47 mouse cellular contexts compared by ENCODE assay signal in the genomic region with DNA sequence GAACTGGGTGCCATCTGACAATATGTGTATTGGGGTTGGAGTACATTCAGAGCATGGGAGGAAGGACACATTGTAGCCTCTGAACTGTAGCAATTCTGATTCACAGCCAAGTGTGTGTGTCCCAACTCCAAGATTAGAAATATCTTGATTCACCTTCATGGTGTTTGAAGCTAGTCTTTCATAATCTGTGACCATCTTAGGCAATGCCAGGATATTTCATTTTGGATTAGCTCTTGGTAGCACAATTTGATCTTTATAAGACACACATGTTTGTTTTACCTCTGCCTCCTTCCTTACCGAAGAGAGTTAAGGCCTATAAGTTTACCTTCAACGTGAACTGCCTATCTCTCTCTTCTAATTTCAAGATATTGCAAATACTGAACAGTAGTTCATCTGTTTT. TPM values are rescaled to one million over a fixed set of nuclear protein-coding genes. Genes with fewer than 3 reads are reported as not detected.
"Had no signal": no experiment of that assay in that cellular context is flagged by ENCODE, and none has a peak within 500 bp of the region (broad histone marks: within the 10 kb centered on the region; RNA-seq: fewer than 3 reads in every experiment).

No protein-coding gene starts in this region.

- DNase-seq: left cerebral cortex, postnatal 4 days; liver; liver, embryonic 13.5 days; liver, postnatal 0 days; lung, adult 18-20 months; lung, adult 2 months; lung, embryonic 14.5 days; lung, postnatal 10 days; lung, postnatal 14 days; lung, postnatal 36 days; lung, postnatal 4 days; midbrain, embryonic 14.5 days had no signal

- ATAC-seq: liver, embryonic 12.5 days; liver, postnatal 0 days; midbrain, embryonic 13.5 days; midbrain, embryonic 15.5 days; midbrain, embryonic 16.5 days had no signal

- H3K27ac ChIP-seq: limb, embryonic 10.5 days; limb, embryonic 12.5 days; limb, embryonic 13.5 days; limb, embryonic 15.5 days; liver, embryonic 12.5 days; liver, embryonic 13.5 days; liver, embryonic 14.5 days; liver, embryonic 15.5 days; lung, embryonic 15.5 days; macrophage; midbrain, embryonic 10.5 days; midbrain, embryonic 12.5 days; midbrain, embryonic 13.5 days; midbrain, embryonic 15.5 days; neural tube, embryonic 12.5 days had no signal

- H3K4me1 ChIP-seq: limb, embryonic 10.5 days; limb, embryonic 12.5 days; limb, embryonic 13.5 days; limb, embryonic 15.5 days; liver, embryonic 12.5 days; liver, embryonic 13.5 days; liver, embryonic 15.5 days; lung, embryonic 15.5 days; megakaryocyte, embryonic 14.5 days; midbrain, embryonic 10.5 days; midbrain, embryonic 12.5 days; midbrain, embryonic 13.5 days; midbrain, embryonic 15.5 days; neural tube, embryonic 12.5 days had no signal

- H3K9me3 ChIP-seq: limb, embryonic 15.5 days; liver, embryonic 13.5 days; liver, embryonic 15.5 days; lung, embryonic 15.5 days; megakaryocyte, embryonic 14.5 days had no signal

- H3K27me3 ChIP-seq: limb, embryonic 12.5 days; limb, embryonic 13.5 days; limb, embryonic 15.5 days; liver, embryonic 12.5 days; liver, embryonic 13.5 days; liver, embryonic 15.5 days; lung, embryonic 15.5 days; megakaryocyte, embryonic 14.5 days; midbrain, embryonic 12.5 days; midbrain, embryonic 13.5 days; midbrain, embryonic 15.5 days; neural tube, embryonic 12.5 days had no signal

- H3K4me2 ChIP-seq: limb, embryonic 12.5 days; limb, embryonic 13.5 days; limb, embryonic 15.5 days; liver, embryonic 11.5 days; liver, embryonic 12.5 days; liver, embryonic 13.5 days; liver, embryonic 15.5 days; lung, embryonic 14.5 days; lung, embryonic 15.5 days; midbrain, embryonic 11.5 days; midbrain, embryonic 12.5 days; midbrain, embryonic 13.5 days; midbrain, embryonic 15.5 days; neural tube, embryonic 12.5 days had no signal

- H3K9ac ChIP-seq: limb, embryonic 12.5 days; limb, embryonic 13.5 days; limb, embryonic 15.5 days; liver, embryonic 12.5 days; liver, embryonic 13.5 days; liver, embryonic 14.5 days; liver, embryonic 15.5 days; liver, postnatal 0 days; lung, embryonic 14.5 days; lung, embryonic 15.5 days; midbrain, embryonic 12.5 days; midbrain, embryonic 13.5 days; midbrain, embryonic 15.5 days; neural tube, embryonic 12.5 days had no signal

- H3K36me3 ChIP-seq: limb, embryonic 10.5 days; limb, embryonic 12.5 days; limb, embryonic 13.5 days; limb, embryonic 15.5 days; liver, embryonic 12.5 days; liver, embryonic 13.5 days; liver, embryonic 15.5 days; lung, embryonic 15.5 days; midbrain, embryonic 10.5 days; midbrain, embryonic 12.5 days; midbrain, embryonic 13.5 days; midbrain, embryonic 15.5 days; neural tube, embryonic 12.5 days had no signal

- H3K4me3 ChIP-seq: limb, embryonic 10.5 days; limb, embryonic 12.5 days; limb, embryonic 13.5 days; limb, embryonic 15.5 days; liver, embryonic 12.5 days; liver, embryonic 13.5 days; liver, embryonic 15.5 days; lung, embryonic 15.5 days; megakaryocyte, embryonic 14.5 days; midbrain, embryonic 10.5 days; midbrain, embryonic 12.5 days; midbrain, embryonic 13.5 days; midbrain, embryonic 15.5 days; myocyte; neural tube, embryonic 12.5 days had no signal

RNA-seq across cellular contexts. Expression of gene Serpinb6d, which starts 18.7 kb away (rescaled TPM):
- total RNA-seq: left cerebral cortex, adult 8-10 months; left cerebral cortex, postnatal 10 days; left cerebral cortex, postnatal 14 days; left cerebral cortex, postnatal 25 days; left cerebral cortex, postnatal 36 days; left cerebral cortex, postnatal 4 days; liver, adult 2 months; megakaryocyte progenitor cell, adult 5-6 weeks; megakaryocyte, adult 5-6 weeks; megakaryocyte-erythroid progenitor cell, adult 5-6 weeks; midbrain, postnatal 0 days; monocyte, adult 5-6 weeks had no signal
- polyA plus RNA-seq: limb, embryonic 10.5 days; limb, embryonic 11.5 days; limb, embryonic 12.5 days; limb, embryonic 13.5 days; limb, embryonic 14.5 days; limb, embryonic 15.5 days; liver, adult 2 months; liver, embryonic 11.5 days; liver, embryonic 12.5 days; liver, embryonic 13.5 days; liver, embryonic 14.5 days; liver, embryonic 15.5 days; liver, embryonic 16.5 days; liver, postnatal 0 days; lung, adult 2 months; lung, embryonic 14.5 days; lung, embryonic 15.5 days; lung, embryonic 16.5 days; macrophage; midbrain, embryonic 10.5 days; midbrain, embryonic 11.5 days; midbrain, embryonic 12.5 days; midbrain, embryonic 13.5 days; midbrain, embryonic 14.5 days; midbrain, embryonic 15.5 days; midbrain, embryonic 16.5 days; midbrain, postnatal 0 days; myocyte; neural tube, embryonic 11.5 days; neural tube, embryonic 12.5 days had no signal
